Mouse (Mus musculus) CD4-positive, CD25-positive, alpha-beta regulatory T cell, adult 4 months (primary cell): Measurements from ENCODE around the gene Acvrl1. TPM values are rescaled to one million over a fixed set of nuclear protein-coding genes. Genes with fewer than 3 reads are reported as not detected.
A peak's percentile ranks its signal among the peaks of the same experiment; 100 is the strongest.

Experiments used
- ATAC-seq: one replicate; pipeline ENCODE4 v1.8.0; 2017
- polyA plus RNA-seq, 2 experiments: library from polyadenylated mRNA; unstranded; fragments of 100-300 nt; shearing (Covaris generic); gene quantifications; one replicate each; pipeline ENCODE4 v1.2.1; 2017

Acvrl1 gene
- polyA plus RNA-seq, 2 experiments from 2014 or later: 3.8 to 5.2 TPM

DNA sequence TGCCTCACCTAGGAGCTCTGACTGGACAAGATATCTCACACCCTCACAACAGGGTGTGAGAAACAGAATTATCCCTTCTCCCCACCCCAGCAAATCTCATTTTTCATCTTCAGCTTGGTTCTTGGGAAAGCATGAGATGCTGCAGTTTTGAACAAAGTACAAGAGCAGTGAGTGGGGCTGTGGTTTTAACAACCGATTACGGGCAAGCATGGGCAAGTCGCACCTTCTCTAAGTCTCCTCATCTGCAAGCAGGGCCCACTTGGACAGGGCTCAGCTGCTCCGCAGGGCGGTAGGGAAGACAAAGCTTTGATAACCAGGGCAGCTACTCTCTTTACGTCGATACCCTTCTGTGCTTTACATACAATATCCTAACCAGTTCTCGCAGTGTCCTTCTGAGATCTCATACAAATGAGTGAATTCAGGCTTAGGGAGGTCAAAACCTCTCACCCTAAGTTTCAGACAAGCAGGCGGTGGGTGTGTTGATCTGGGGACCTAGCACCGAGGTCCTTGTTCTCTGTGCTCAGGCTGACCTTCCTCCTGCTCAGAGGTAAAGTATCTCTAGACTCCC is 42.2 kb downstream of the Acvrl1 start:
- no peak for ATAC-seq

DNA sequence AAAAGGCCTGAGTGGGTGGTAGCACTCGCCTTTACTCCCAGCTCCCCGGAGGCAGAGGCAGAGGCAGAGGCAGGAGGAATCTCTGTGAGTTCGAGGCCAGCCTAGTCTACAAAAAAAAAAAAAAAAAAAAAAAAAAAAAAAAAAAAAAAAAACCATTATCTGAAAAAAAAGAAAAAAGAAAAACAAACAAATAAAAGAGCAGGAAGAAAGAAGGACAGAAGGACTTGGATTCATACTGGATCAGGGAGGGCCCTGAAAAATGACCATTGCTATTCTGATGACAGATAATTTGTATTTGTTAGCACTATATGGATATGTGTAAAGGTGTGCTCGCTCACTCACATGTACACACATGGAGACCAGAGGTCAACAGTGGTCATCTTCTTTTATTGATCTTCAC is 43.0 kb downstream of the Acvrl1 start:
- ATAC-seq: no peak

DNA sequence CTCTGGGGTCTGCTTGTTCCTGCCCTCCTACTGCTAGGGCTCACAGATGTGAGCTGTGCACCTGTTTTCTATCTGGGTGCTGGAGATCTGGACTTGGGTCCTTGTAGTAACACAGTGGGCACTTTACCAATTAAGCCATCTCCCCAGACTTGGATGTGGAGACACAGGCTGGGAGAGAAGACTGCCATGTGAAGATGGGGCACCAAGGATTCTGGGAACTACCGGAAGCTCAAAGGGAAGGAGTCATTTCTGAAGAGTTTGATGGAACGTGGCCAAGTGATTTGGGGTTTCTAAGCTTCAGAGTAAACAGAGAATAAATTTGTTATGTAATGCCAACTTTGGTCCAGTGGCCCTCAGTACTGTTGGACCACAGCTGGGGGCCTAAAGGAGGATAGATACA is 43.7 kb downstream of the Acvrl1 start:
- ATAC-seq: no peak

DNA sequence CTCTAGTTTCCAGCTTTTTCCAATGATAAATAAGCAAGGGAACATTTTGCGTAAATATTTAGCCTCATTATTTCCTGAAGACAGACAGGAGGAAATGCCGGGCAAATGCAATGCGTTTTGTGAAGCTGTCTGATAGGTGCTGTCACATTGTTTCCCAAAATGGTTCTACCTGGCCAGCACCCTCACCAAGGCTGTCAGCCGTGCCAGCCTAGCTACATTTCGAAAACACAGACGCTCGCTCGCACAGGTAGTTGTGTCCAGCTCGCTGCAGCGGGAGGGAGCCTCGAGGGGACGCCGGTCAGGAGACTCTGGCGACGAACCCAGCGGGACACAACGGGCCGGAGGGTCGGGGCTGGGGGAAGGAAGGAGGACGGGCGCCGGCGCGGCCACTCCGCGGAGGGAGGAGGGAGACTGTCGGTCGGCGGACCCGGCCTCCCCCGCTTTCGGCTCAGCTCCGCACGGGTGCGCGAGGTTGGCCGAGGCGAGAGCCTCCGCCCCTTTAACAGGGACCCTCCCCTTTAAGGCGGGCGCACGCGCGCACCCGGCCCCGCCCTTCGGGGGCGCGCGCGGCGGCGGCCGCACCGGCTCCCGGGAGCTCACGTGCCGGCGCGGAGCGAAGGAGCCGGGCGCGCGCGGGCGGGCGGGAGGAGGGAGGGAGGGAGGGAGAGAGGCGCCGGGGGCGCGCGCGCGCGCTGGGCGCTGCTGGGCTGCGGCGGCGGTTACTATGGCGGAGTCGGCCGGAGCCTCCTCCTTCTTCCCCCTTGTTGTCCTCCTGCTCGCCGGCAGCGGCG is 45.3 kb downstream of the Acvrl1 start, which contains the start of gene Acvr1b:
TSS of gene Acvr1b (plus strand) at position 647 of the 791 bp plus-strand sequence.
- ATAC-seq: peak; percentile 96

DNA sequence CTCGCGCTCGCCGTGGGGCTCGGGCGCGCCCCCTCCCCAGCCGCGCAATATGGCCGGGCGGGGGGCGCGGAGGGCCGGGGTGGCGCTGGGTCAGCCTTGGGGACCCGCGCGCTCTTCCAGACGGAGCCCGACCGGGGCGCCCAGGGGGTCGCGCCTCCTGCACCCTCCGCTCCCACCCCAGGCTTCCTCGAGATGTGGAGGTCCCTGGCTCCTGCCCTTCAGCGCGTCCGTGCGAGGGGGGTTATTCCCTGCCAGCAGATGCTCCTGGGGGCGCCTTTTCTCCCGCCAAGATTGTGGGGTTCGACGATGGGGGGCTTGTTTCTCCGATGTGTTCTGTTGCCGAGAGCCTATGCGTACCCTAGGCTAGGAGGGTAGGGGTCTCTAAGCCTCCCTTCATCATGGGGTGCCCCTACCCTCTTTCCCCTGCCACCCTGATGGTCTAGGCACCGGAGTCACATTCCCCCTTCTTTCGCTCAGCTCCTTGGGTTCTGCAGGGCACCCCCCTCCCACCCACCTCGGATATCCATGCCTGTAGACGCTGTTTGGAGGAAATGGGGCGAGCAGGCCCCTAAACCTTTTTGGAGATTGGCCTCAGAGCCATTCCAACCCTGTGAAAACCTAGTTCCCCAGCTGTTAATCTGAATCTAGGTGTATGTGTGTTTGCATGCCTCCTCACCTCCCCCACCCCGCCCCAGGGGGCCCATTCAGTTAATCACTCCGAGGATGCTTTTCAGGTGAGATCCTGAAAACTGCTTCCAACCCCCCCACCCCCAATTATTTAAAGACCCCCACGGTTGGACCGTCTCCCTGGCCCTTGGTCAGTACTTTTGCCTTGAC is 46.2 kb downstream of the Acvrl1 start:
- no peak for ATAC-seq

DNA sequence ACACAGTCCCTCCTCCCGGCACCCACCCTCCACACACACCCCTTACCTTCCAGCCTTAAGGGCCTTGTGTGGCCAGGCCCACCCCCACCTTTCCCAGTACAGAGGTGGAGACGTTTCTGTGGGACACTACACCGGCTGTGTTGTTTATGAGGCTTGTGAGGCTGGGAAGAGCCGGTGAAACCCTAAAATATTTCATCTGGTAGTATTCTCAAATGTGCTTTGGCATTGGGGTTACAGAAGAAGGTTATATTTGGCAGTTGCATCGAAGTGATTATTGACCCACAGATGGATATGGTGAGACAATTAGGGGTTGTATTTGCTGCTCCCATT is 46.8 kb downstream of the Acvrl1 start:
- no peak for ATAC-seq

DNA sequence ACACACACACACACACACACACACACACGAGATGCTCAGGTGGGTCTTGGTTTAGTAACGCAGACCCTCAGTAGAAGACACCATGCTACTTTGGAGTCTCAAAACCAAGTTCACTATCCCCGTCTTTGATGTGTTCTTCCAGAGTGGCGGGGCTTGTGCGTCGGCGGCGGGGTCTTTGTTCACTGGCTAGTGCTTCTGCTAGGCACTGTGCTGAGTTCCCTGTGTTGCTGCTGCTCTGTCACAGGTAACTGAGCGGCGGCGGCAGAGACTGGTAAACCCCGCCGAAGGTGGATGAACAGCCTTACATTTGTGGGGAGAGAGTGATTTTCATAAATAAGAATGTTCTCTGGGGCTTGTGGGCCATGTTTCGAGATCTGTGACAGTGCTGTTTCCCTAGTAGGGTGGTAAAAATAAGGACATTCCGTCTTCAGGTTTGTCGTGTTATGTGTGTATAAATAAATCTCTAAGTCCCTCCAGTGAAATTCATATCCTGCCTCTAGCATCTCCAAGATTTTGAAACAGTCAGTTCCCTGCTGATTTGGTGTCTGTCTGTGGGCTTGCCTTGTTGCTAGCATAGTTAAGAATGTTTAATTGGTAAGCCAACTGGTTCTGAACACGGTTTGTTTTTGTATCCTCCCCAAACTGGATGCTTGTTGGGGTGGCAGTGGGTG is 47.4 kb downstream of the Acvrl1 start:
- no peak for ATAC-seq

DNA sequence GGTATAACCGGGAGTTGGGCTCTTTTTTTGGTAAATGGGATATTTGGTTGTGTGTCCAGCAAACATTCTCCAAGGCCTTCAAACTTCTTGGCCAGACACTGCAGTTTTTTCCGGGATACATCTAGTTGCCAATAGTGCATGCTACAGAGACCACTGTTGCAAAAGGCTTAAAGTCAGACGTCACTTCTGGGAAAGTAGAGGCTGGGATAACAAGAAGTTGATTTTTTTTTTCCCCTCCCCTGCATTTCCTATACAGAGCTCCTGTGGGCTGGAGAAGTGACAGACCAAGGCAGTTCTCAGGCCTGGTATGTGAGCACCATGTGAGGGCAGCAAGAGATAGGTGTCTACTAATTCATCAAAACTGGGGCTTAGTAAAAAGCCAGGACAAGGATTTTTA is 48.0 kb downstream of the Acvrl1 start:
- no peak for ATAC-seq

DNA sequence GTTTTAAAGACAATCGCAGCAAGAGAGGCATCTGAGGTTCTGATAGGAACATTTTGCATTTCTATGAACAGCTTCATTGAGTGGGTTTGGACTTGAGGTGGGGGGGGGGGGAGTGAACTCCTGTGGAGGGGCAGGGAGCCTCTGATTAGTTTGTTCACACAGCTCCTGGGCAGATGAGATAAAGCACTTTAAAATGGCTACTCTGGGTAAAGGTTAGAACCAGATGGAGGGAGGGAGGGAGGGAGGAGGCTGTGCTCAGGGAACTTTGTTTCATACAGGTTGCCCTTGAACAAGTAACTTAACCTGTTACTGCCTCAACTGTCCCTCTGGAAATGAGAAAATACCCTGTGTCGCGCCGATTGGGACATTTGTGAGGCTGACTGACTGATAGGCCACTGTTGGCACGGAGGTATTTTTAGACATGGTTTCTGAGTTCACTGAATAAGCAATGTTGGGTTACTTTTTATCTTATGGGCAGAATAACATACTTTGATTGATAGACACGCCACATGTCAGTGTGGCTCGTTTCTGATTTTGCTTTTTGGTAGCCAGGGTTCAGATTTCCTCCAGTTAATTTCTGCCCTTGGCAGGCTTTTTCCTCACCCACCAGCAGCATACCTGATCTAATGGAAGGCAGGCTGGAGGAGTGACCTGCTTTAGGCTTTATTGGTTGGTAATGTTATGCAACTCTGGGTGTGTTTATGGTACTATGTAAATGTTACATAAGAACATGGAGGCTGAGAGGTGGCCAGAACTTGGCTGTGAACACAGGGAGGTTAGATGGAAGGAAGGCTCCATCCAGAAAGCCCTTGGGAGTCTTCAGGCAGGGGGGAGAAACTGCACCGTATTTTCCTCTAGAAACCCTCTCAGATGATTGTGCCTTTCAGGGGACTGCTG is 48.7 kb downstream of the Acvrl1 start:
- no peak for ATAC-seq

DNA sequence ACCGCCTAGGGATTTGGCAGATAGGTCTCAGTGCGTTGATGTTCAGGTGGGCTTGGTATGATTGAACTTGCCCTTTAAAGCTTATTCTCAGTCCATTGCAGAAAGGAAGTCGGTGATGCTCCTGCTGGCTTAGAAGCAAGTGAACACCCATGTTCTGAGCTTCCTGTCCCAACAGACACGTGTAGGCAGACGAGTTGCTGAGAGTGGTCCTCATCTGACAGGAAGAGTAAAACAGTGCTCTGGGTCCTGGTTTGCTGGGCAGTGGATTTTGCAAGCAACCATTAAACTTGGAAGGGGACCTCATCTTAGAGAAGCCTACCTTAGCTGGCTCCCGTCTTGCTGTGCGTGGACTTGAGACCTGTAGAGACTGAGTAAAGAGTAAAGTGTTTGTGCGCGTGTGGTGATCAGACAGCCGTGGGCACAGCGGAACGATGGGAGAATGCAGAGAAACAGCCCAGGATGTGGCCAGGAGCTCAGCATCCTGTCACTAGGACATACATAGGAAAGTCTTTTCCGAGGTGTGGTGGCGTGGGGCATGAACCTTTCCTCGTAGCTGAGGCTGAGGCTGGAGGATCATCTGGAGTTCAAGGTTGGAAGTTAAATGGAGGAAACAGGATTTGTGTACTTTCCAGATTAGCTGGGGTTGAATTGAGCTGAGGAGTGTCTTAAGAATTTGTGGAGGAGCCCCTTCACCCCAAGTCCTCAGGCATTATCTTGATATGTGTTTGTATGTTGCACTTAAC is 52.2 kb downstream of the Acvrl1 start:
- peak; percentile 91 for ATAC-seq

DNA sequence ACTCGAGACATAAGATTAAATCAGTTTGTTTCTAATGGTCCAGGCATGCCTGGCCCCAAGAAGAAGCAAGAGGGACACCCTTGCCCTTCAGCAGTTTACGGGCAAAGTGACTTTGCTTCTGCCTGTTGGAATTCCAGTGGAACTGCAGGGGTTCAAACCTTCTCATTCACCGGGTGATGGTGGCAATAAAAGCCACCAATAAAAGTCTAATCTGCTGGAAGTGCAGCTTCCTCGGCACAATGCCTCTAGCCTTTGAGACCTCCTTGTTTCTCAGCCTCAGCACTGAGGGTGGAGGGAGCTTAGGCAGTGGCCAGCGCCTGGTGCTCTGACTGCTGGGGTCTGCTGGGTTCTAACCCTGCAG is 52.8 kb downstream of the Acvrl1 start:
- ATAC-seq: no peak

DNA sequence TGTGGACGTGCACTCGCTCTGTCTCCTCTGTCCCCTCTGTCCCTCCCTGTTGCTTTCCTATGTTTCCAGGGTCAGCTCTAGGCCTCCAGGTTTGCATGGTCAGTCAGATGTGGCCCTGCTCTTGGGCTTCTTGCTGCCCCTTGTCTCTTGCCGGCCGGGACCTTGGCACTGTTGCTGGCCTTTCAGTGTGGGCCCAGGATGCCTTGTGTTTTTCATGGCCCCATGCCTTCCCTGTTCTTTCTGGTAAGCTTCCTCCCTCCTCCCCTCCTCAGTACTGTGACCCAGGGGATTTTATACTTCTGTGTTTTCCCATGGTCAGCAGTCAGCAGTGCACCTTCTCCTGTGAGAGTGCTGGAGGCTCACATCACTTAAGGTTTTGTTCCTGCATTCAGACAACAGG is 53.2 kb downstream of the Acvrl1 start:
- ATAC-seq: no peak

DNA sequence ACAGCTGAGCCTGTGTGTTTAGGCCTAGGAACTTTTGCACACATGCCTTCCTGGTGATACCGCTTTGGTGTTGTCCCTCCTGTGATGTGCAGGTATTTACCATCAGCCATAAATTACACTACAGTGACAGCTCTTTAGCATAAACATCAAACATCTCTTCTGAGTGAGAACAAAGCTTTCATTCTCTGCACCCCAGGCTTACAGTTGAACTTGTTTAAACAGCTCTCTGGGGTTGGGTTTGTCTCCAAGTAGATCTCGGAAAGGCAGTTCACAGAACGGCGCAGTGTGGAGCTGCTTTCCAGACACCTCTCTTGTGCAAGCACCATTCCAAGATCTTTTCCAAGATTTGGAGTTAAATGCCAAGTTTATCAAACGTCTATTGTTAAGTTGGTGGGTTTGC is 54.4 kb downstream of the Acvrl1 start:
- ATAC-seq: no peak

DNA sequence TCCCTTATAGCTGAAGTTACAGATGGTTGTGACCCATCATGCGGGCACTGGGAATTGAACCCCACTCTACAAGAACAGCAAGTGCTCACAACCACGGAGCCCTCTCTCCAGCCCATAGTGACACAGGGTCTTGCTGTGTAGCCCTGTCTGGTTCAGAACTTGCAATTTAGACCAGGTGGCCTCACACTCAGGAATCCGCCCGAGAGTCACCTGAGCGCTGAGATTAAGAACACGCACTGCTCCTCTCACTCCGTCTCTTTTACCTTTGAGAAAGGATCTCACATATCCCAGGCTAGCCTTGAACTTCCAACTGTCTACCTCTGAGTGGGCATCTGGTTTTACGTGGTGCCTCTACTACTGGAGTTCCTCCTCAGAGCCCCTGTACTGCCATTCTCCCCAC is 56.0 kb downstream of the Acvrl1 start:
- ATAC-seq: no peak

DNA sequence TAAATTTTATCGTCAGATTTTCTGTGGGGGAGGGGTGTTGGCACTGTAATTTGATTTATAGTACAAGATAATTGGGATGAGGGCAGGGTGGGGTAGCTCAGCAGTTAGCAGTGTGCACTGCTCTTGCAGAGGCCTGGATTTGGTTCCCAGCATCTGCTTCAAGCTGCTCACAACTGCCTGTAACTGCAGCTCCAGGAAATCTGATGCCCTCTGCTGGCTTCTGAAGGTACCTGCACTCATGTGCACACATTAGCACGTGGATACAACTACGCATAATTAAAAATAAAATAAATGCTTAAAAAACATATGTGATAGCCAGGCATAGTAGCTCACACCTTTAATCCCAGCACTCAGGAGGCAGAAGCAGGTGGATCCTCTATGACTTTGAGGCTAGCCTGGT is 57.2 kb downstream of the Acvrl1 start:
- no peak for ATAC-seq

DNA sequence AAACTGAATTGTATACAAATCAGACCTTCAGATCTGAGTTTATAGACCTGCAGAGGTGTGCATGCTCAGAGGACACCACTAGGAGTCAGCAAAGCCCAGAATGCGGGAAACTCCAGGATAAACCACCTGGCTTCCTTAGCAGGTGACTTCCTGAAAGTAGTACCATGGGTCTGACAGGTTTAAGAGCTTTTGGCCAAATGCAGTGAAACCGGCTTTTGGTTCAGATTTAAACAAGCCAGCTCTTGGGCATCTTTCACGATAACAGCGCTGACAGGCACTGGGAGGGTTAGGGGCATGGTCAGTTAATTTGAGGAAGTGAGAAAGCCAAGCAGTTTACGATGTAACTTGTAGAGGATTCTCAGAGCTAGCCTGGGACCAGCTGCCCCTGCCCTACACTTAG is 59.6 kb downstream of the Acvrl1 start:
- ATAC-seq: no peak

DNA sequence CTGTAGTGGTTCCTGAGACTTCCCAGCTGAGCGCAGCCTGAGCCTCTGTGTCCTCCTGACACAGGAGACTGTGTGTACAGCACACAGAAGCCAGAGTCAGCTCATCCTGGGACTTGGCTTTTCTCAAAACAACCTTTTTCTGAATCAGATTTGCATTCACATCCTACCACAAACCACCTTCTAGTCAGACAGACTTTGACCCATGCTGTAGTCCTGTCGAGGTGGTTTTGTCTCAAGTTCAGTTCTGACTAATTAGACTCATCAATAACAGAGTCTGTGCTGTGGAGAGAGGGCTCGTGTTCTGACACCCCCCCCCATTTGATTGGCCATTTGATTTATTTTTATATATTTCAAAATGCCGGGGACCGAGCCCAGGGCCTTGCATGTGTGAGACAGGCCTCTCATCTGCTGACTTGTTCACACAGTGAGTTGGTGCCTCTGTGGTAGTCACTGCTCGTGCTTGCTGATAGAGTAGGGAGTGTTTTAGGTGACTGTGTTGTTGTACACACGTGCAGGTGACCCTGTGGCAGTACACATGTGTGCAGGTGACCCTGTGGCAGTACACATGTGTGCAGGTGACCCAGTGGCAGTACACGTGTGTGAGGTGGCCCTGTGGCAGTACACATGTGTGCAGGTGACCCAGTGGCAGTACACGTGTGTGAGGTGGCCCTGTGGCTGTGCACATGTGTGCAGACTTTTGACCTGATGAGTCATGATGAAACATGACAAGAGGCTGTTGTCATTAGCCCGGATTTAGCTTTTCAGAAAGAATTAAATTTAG is 61.8 kb downstream of the Acvrl1 start:
- ATAC-seq: peak; percentile 41

DNA sequence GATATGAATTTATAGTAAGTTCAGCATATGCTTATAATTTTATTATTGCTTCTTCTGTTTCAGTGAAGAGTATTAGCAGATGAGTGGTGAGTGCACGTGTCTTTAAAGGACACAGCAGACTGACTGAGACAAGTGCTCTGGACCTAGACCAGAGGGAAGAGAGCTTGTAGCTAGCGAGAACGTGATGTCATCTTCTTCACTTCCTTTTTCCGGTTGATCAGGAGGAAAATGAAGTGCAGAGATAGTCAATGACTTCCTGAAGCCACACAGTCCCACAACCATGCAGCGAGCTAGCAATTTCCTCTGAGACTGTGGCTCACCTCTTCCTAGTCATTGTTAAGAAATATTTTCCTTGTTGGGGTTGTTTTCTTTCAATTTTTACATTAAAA is 62.4 kb downstream of the Acvrl1 start:
- ATAC-seq: peak; percentile 85

DNA sequence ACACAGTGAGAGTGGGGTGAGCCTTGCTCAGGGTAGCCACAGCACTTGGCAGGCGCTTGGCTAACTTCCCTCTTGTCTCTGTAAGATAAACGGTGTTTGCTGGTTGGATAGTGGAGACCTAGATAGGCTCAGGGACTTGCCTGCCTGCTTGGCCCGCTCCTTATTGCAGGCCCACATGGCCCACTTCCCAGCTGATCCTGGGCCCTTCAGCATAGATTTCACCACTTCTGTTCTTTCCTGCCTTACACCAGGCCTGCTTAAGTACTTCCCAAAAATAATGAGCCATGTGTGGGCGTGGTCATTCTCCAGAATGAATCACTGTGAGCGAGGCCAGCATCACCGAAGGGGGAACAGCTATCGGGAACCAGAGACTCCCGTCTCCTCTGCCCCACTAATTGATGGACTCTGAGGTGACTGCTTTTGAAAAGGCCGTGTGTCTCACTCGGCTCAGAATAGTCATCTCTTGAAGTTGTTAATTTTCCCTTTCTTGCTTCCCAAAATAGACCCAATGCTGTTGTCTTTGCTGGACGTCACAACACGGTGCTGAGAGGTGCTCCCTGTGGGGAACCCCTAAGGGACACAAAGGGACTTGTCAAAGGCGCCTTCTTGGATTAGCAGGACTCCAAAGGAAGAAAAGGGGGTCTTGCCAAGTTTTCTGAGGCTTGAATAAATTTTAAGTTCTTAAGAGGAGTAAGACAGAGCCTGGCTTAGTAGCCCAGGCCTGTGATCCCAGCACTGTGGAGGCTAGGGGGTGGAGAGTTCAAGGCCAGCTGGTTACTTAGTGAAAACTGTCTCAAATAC is 63.3 kb downstream of the Acvrl1 start:
- no peak for ATAC-seq

DNA sequence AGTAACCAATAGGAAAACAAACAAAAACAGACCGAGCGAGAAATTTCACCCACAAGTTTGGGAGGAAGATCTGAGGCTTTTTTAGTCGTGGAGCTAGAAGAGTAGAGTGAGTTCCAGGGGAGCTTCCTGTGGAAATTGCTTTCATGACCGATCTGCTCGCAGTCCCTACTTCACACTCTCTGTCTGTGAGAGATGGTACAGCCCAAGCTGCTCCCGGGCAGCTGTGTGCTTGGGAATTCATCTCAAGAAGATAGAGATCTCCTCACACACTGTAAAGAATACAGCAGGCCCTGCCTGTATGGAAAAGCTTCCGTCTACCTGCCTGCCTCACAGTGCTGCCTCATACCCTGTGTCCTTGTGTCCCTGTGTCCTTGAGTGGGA is 63.9 kb downstream of the Acvrl1 start:
- ATAC-seq: no peak
